Mouse (Mus musculus) gastrocnemius, postnatal 14 days (tissue): Measurements from ENCODE around the gene Pdhb. TPM values are rescaled to one million over a fixed set of nuclear protein-coding genes. Genes with fewer than 3 reads are reported as not detected.
A peak's percentile ranks its signal among the peaks of the same experiment; 100 is the strongest.
"Not testable (repeated sequence)": the region's sequence is repeated elsewhere in the genome, so short reads cannot be mapped to it uniquely, and the experiment has no call there.

Experiments used
- DNase-seq: peaks from one replicate; pipeline ENCODE4 v3.0.0; 2021; ENCODE audit warnings: mixed read lengths
- intact Hi-C: fragments of 180-260 bp; cut with DNase I; formaldehyde crosslinking; loops from one replicate; pipeline ENCODE4 v1.15.1; 2025; ENCODE audit warnings: low total_unique reads
- total RNA-seq, 2 experiments: library from RNA; stranded (reverse); gene quantifications; 2 replicates each; pipeline ENCODE4 v1.2.3; 2021

Gene Pdhb
- total RNA-seq, 2 experiments from 2014 or later, result 335 to 409 TPM

DNA sequence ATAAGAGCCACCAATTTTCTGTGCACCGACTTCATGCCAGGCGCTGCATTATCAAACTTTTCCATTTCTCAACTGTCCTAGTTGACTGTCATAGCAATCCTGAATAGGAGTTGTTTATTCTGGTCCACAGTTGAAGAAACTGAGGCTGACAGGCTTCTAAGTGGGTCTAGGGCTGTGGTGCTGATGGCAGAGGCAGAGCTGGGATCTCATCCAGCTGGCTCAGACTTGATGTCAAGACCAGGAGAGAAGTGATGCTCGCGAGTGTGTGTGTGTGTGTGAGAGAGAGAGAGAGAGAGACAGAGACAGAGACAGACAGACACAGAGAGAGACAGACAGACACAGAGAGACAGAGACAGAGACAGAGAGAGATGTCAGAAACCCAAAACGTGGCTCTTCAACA, 27.9 kb upstream of the Pdhb start:
- intact Hi-C loops, result no loop called here
- DNase-seq, result no peak

DNA sequence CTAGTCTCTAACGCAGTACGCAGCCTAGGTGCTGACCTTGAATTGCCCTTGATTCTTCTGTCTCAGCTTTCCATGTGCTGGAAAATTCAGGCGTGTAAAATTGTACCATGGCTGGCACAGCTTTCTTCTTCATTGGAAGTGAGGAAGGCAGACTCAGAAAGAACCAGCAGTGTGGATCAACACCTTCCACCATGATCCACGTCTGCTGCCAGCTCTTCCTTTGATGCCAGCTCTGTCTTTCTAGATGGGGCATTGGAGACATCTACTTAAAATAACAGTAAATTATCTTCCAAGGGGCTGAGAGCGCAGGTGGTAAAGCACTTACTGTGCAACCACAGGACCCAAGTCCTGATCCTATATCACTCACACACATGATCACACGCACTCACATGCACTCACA, 19.9 kb upstream of the Pdhb start:
- DNase-seq, result no peak
- intact Hi-C loops, result no loop called here

- no peak for DNase-seq
- intact Hi-C loops, result no loop called here
Measured at GRCm38 (mm10) chr14:8191331-8191965, 18.6 kb upstream of the Pdhb start.

DNA sequence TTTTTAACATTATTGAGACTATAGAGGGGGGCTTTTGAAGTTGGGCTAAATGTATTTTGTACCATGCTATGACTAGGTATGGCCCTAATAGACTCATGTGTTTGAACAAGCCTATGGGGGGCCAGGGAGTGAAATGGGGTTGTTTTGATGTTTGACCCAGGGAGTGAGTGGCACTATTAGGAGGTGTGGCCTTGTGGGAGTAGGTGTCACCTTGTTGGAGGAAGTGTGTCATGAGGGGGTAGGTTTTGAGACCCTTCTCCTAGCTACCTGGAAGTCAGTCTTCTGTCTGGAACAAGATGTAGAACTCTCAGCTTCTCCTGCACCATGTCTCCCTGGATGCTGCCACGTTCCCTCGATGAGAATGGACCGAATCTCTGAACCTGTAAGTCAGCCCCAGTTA, 17.7 kb upstream of the Pdhb start:
- intact Hi-C loops, result no loop called here
- DNase-seq, result no peak

DNA sequence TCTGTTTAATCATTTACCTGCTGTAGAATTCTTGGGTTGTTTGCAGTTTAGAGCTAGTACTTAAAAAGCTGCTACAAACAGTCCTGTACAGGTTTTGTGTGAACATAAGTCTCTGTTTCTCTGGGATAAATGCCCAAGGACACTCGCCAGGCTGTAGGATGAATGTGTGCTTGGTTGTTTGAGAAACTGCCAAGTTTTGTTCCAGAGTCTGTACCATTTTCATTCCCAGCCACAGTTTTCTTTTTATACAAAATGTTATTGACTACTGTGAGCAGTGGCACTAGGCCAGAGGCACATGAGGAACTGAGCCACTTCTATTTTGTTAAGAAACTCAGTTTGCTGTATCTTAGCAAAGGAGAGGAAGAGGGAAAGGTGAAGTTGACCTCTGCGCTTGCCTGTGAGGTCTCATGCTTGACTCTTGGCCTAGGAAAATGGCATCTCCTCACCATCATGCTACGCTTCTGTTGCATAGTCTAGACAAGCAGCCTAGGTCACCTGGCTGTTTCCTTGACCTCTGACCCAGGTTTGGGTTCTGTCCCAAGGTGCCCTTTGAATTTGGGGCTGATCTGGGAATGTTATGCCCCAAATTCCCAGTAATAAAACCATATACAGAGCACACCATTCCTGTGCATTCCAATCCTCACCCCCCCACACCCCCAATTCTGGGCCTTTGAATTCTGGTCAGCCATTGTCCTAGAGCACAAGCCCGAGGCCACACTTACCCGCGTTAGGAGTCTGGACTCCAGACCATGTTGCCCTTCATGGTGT, 13.6 kb upstream of the Pdhb start:
- intact Hi-C loops, result no loop called here
- DNase-seq, result no peak

DNA sequence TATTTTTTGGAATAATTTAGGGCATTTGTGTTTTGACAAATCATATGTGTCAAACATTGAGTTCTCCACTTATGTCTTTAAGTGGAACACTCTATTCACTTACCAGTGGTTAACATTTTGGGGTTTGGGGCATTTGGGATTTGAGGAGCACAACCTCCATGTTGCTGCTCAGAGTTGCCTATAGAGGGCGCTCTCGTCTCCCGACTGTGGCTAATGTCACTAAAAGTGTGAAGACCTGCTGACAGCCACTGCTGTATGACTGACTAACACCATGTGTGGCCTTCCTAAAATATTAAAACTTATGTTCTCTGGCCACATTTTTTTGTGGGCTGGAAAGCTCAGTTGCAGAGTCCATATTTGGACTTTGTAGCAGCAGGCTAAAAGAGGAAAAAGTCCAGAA, 10.5 kb upstream of the Pdhb start:
- no peak for DNase-seq
- intact Hi-C loops, result no loop called here

GRCm38 (mm10) chr14:8180371-8181035, 7.7 kb upstream of the Pdhb start:
- intact Hi-C loops, result no loop called here
- no peak for DNase-seq

- DNase-seq, result no peak
- intact Hi-C loops, result no loop called here
Measured at GRCm38 (mm10) chr14:8176251-8176650, 3.4 kb upstream of the Pdhb start.

DNA sequence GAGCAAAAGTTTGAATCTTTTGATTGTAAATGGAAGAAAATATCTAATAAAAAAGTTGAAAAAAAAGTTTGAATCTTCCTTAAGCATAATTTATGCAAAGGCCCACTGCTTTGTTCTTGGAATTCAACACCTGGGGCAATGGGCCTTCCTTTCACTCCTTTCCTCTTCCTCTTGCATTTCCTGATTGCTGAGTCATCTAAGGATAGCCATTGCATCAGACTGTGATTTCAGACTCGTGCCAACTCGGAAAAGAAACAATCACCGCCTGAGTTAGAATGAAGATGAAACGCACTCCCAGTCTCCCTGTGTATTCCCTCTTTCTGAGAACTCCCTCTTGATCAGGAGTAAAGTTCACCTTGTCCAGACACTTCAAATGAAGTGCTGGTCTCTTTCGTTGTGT, 1.8 kb upstream of the Pdhb start:
- intact Hi-C loops, result no loop called here
- no peak for DNase-seq

GRCm38 (mm10) chr14:8173542-8174250, 871 bp upstream of the Pdhb start:
- DNase-seq, intact Hi-C loops: not testable (repeated sequence)

- intact Hi-C loops, result no loop called here
- no peak for DNase-seq
Measured at GRCm38 (mm10) chr14:8164463-8164862, 8.4 kb downstream of the Pdhb start.

- peak; percentile 22 for DNase-seq
- intact Hi-C loops, result no loop called here
Measured at GRCm38 (mm10) chr14:8161777-8162176, 11.0 kb downstream of the Pdhb start.

GRCm38 (mm10) chr14:8159141-8159540, 13.7 kb downstream of the Pdhb start:
- no peak for DNase-seq
- intact Hi-C loops, result loop anchor here (5.0 to 10.0 kb wide), 2 partner anchors 67 to 194 kb away; no protein-coding TSS in a partner anchor

DNA sequence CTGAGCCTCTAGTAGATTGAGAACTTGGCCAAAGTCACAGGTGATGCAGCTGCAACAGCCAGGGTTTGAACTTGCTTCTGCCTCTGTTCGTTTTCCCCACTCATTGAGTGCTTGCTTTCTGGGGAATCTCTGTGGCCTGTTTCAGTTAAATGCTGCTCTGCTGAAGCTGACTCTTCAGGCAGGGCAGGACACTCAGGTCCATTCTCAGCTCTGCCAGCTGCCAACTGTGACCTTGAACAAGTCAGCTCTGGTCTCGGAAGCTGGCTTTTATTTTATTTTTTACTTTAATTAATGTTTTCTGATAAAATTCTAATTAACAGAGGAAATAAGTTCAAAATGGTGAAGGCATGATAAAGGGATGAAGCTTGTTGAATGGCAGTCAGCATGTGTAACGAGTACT, 14.1 kb downstream of the Pdhb start:
- no peak for DNase-seq
- intact Hi-C loops, result loop anchor here (5.0 to 10.0 kb wide), 2 partner anchors 66 to 194 kb away; no protein-coding TSS in a partner anchor

GRCm38 (mm10) chr14:8156947-8157346, 15.9 kb downstream of the Pdhb start:
- intact Hi-C loops, result loop anchor here (5.0 to 10.0 kb wide), 2 partner anchors 65 to 192 kb away; no protein-coding TSS in a partner anchor
- DNase-seq, result no peak

- DNase-seq, result no peak
- intact Hi-C loops, result loop anchor here (10.0 kb wide), 1 partner anchor 189 kb away; no protein-coding TSS in a partner anchor
Measured at GRCm38 (mm10) chr14:8154072-8154471, 18.8 kb downstream of the Pdhb start.

DNA sequence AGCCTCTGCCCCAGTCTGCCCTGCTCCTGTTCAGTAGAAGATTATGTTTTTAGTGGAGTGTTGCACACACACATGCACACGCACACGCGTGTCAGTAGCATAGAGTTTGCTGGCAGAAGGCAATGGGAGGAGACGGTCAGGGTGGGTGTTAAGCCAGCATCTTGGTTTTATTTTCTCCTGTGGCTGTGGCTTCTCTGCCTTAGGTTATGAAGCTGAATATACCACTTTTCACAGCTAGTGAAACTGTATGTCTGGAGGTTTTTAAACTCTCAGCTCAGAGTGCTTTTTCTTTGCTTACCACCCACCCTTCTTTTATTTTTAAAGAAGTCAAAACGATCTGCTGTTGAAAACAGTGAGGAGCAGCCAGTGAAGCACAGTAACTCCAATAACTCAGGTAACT, 21.1 kb downstream of the Pdhb start:
- intact Hi-C loops, result loop anchor here (10.0 kb wide), 1 partner anchor 187 kb away; no protein-coding TSS in a partner anchor
- no peak for DNase-seq

- DNase-seq, result no peak
- intact Hi-C loops, result no loop called here
Measured at GRCm38 (mm10) chr14:8148842-8149241, 24.0 kb downstream of the Pdhb start.

GRCm38 (mm10) chr14:8146611-8147223, 26.1 kb downstream of the Pdhb start:
- intact Hi-C loops, result no loop called here
- DNase-seq, result no peak
